Mouse (Mus musculus) layer of hippocampus, postnatal 36 days (tissue): Measurements from ENCODE around the gene Hoxb7. TPM values are rescaled to one million over a fixed set of nuclear protein-coding genes. Genes with fewer than 3 reads are reported as not detected.

Source experiments
- DNase-seq, 2 experiments: peaks; one replicate each; pipeline ENCODE4 v3.0.0; 2022
- total RNA-seq, 2 experiments: library from RNA; stranded (reverse); gene quantifications; 2 replicates each; pipeline ENCODE4 v1.2.3; 2021

Gene Hoxb7
- total RNA-seq, 2 experiments from 2014 or later: not detected

- DNase-seq: no peak
These were observed 30.5 kb downstream of the Hoxb7 start for GRCm38 (mm10) chr11:96316696-96317607.

GRCm38 (mm10) chr11:96317608-96318367, 31.4 kb downstream of the Hoxb7 start, which contains the start of gene Hoxb4:
TSS of gene Hoxb4 (plus strand) at chr11:96318267.
- DNase-seq: no peak

- DNase-seq: no peak
These were observed 32.1 kb downstream of the Hoxb7 start for GRCm38 (mm10) chr11:96318368-96319070.

GRCm38 (mm10) chr11:96319071-96319902, 32.9 kb downstream of the Hoxb7 start:
- no peak for DNase-seq

GRCm38 (mm10) chr11:96319910-96320309, 33.5 kb downstream of the Hoxb7 start:
- DNase-seq: no peak

- no peak for DNase-seq
These were observed 34.3 kb downstream of the Hoxb7 start for GRCm38 (mm10) chr11:96320688-96321087.

GRCm38 (mm10) chr11:96321846-96322245, 35.4 kb downstream of the Hoxb7 start:
- DNase-seq: no peak

GRCm38 (mm10) chr11:96322738-96323137, 36.3 kb downstream of the Hoxb7 start:
- DNase-seq: no peak

- no peak for DNase-seq
These were observed 36.7 kb downstream of the Hoxb7 start, which contains the start of gene Hoxb3 for GRCm38 (mm10) chr11:96323154-96323553. TSS of gene Hoxb3 (plus strand) at chr11:96323326.

GRCm38 (mm10) chr11:96324125-96324524, 37.7 kb downstream of the Hoxb7 start:
- DNase-seq: no peak

GRCm38 (mm10) chr11:96324965-96325364, 38.5 kb downstream of the Hoxb7 start:
- no peak for DNase-seq

- DNase-seq: no peak
These were observed 39.4 kb downstream of the Hoxb7 start for GRCm38 (mm10) chr11:96325747-96326212.

GRCm38 (mm10) chr11:96326705-96327104, 40.3 kb downstream of the Hoxb7 start:
- no peak for DNase-seq

- no peak for DNase-seq
These were observed 40.7 kb downstream of the Hoxb7 start for GRCm38 (mm10) chr11:96327122-96327521.

- no peak for DNase-seq
These were observed 41.3 kb downstream of the Hoxb7 start for GRCm38 (mm10) chr11:96327750-96328149.

- DNase-seq: no peak
These were observed 42.2 kb downstream of the Hoxb7 start for GRCm38 (mm10) chr11:96328605-96329004.

- no peak for DNase-seq
These were observed 45.7 kb downstream of the Hoxb7 start for GRCm38 (mm10) chr11:96332105-96332504.

GRCm38 (mm10) chr11:96332618-96333032, 46.2 kb downstream of the Hoxb7 start:
- DNase-seq: no peak

- no peak for DNase-seq
These were observed 47.0 kb downstream of the Hoxb7 start for GRCm38 (mm10) chr11:96333241-96334001.

- DNase-seq: no peak
These were observed 47.6 kb downstream of the Hoxb7 start for GRCm38 (mm10) chr11:96334002-96334364.

- DNase-seq: no peak
These were observed 48.6 kb downstream of the Hoxb7 start for GRCm38 (mm10) chr11:96334998-96335397.
